Mouse (Mus musculus) liver, embryonic 14.5 days (tissue): Measurements from ENCODE around the gene Usp10. TPM values are rescaled to one million over a fixed set of nuclear protein-coding genes. Genes with fewer than 3 reads are reported as not detected.

ENCODE experiments used
- ATAC-seq: fragments of 200-750 bp; cut with Nextera tagmentation; 2 replicates; pipeline ENCODE4 v1.8.0; 2017; ENCODE audit warnings: moderate number of reproducible peaks, mild to moderate bottlenecking, moderate library complexity; ENCODE audit not compliant: insufficient read depth
- DNase-seq, 3 experiments: peaks; one replicate each; pipeline ENCODE4 v3.0.0-alpha.2; 2012 to 2013; ENCODE audit warnings: low read depth in 3 of 3, low spot score in 3 of 3
- H3K27ac ChIP-seq: fragments of 300-500 bp; sonication (generic); 2 replicates; pipeline ENCODE4 v1.5.1; 2014; ENCODE audit warnings: moderate library complexity, mild to moderate bottlenecking, control low read depth, inconsistent platforms
- H3K27me3 ChIP-seq: fragments of 300-500 bp; sonication (generic); 2 replicates; pipeline ENCODE4 v1.6.1; 2014; ENCODE audit warnings: mild to moderate bottlenecking, low read length, moderate library complexity; ENCODE audit not compliant: control insufficient read depth, insufficient read depth
- H3K36me3 ChIP-seq: fragments of 300-500 bp; sonication (generic); replicated peaks from 2 replicates; pipeline ENCODE4 v1.6.1; 2014; ENCODE audit warnings: low read depth; ENCODE audit not compliant: control insufficient read depth, insufficient read depth
- H3K4me1 ChIP-seq, 2 experiments: fragments of 200-500 bp in 1 of 2; fragments of 300-500 bp in 1 of 2; sonication (generic) in 1 of 2; replicated peaks; 2 replicates each; pipeline ENCODE4 v1.6.1; 2012 to 2014; ENCODE audit warnings: antibody characterized with exemption in 1 of 2, inconsistent platforms in 1 of 2, low read length in 1 of 2; ENCODE audit not compliant: control insufficient read depth in 2 of 2, insufficient read depth in 2 of 2
- H3K4me2 ChIP-seq: fragments of 300-500 bp; sonication (generic); 2 replicates; pipeline ENCODE4 v1.6.1; 2014; ENCODE audit warnings: low read depth, mild to moderate bottlenecking, control low read depth, moderate library complexity
- H3K4me3 ChIP-seq, 2 experiments: fragments of 200-500 bp in 1 of 2; fragments of 300-500 bp in 1 of 2; sonication (generic) in 1 of 2; 2 replicates each; pipeline ENCODE4 v1.5.1; 2012 to 2014; ENCODE audit warnings: low read depth in 2 of 2, low read length in 2 of 2, mild to moderate bottlenecking in 2 of 2, control low read depth in 1 of 2, inconsistent platforms in 1 of 2, moderate library complexity in 1 of 2; ENCODE audit not compliant: insufficient read depth in 1 of 2
- H3K9ac ChIP-seq: fragments of 300-500 bp; sonication (generic); replicated peaks from 2 replicates; pipeline ENCODE4 v1.6.1; 2014; ENCODE audit warnings: mild to moderate bottlenecking, control low read depth, moderate library complexity
- H3K9me3 ChIP-seq: fragments of 300-500 bp; sonication (generic); 2 replicates; pipeline ENCODE4 v1.6.1; 2016; ENCODE audit warnings: low read length, mixed read lengths; ENCODE audit not compliant: control insufficient read depth
- CTCF ChIP-seq: IDR thresholded peaks from 2 replicates; pipeline ENCODE4 v1.5.1; 2016; ENCODE audit warnings: antibody characterized with exemption, low read depth, control low read depth
- EP300 ChIP-seq: IDR thresholded peaks from 2 replicates; pipeline ENCODE4 v1.6.1; 2016; ENCODE audit warnings: antibody characterized with exemption, low read depth
- WGBS: fragments of 180-500 bp; shearing (Covaris S2); extraction: QIAGEN DNeasy Blood & Tissue Kit; methylation state at CpG from one replicate; pipeline ENCODE4 v1.1.7; 2014; ENCODE audit not compliant: insufficient replicate concordance; 5-methylcytosine and 5-hydroxymethylcytosine counted together
- polyA plus RNA-seq, 2 experiments: library from polyadenylated mRNA; depleted of rRNA in 1 of 2; stranded (reverse) in 1 of 2; unstranded in 1 of 2; fragments of >200 nt; fragmentation: Nextera tagmentation in 1 of 2; extraction: Ambion mirVana in 1 of 2; gene quantifications; 2 replicates each; pipeline versions ENCODE4 v1.2.1 to v1.2.3; 2012 to 2014

Usp10 gene
- polyA plus RNA-seq, 2 experiments, result 47.0 to 59.0 TPM

DNA sequence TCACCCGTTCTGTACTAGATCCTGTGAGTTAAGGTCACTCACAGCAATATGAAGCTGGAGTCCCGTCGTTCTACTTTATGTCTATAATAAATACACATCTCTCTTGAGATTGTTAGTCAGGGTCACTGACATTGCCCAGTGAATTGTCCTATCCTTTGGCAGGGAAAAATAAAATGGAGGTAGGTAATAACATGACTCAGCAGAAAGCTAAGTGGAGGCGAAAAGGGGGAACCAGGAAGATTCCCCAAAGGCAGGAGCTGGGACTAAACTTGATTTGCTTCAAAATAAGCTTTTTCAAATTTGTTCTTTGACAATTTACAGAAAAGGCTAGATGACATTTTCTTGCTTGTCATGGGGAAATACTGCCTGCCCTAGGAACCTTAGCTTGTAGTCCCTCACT is 21.2 kb downstream of the Usp10 start:
- Histone ChIP-seq H3K27me3 (no peaks in the 10 kb centered on the region), H3K9me3 (no peaks in the 10 kb centered on the region), H3K36me3 (peaks cover 13% of the 10 kb centered on the region), H3K4me2 (no peak overlapping the region), H3K4me3 (no peak overlapping the region), H3K4me1 (peaks cover 3 to 7% of the 10 kb centered on the region in 2 experiments; a peak in 2 of 4 replicates), H3K27ac (no peak overlapping the region; the same call in 1 of the 2 replicates), H3K9ac (no peak overlapping the region)
- no peak for ATAC-seq
- DNase-seq, result no peak
- TF ChIP-seq CTCF (no peak), EP300 (no peak)
- 77% methylated on average over 4 of the region's 4 CpGs for WGBS

DNA sequence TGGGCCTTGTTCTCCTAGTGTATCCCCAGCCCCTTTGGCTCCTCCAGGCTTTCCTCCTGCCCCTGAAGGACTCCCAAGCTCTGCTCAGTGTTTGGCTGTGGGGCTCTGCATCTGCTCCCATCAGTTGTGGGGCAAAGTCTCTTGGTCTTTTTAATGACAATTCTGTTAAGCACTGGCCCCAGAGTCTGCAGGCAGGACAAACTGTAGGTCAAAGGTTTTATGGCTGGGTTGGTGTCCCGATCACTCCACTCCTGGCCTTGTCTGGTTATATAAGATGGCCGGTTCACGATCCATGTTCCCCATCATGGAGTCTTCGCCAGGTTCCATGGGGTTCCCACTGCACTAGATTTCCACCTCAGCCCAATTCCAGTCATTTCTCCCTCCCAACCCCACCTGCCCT is 23.5 kb downstream of the Usp10 start:
- 92% methylated on average over 4 of the region's 4 CpGs for WGBS
- Histone ChIP-seq H3K36me3 (peaks cover 22% of the 10 kb centered on the region), H3K27me3 (no peaks in the 10 kb centered on the region), H3K4me3 (no peak overlapping the region), H3K27ac (no peak overlapping the region), H3K4me2 (no peak overlapping the region), H3K9ac (no peak overlapping the region), H3K9me3 (no peaks in the 10 kb centered on the region), H3K4me1 (no peaks in the 10 kb centered on the region; a peak in 1 of 4 replicates)
- ATAC-seq (no peak), DNase-seq (no peak)
- no peak for TF ChIP-seq CTCF
- no peak for TF ChIP-seq EP300

DNA sequence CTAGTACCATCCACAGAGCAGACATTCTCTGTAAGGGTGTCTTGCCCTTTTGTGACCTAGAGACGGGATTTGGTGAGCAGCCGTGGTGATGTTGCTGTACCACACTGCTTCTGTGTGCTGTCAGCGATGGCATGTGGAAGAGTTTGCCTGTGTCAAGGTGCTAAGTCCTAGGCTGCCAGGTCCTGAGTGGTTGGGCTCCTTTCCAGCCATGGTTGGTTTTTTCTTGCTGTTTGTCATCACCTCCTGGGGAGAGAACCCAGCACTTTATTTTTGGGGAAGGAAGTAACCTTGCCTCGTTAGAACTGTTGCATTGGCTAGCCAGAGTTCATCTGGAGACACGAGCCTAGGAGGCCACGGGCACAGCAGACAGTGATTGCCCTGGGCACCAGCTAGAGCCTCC is 25.4 kb downstream of the Usp10 start:
- Histone ChIP-seq H3K9me3 (no peaks in the 10 kb centered on the region), H3K4me3 (no peak overlapping the region), H3K4me2 (no peak overlapping the region), H3K36me3 (peaks cover 25% of the 10 kb centered on the region), H3K4me1 (no peaks in the 10 kb centered on the region; a peak in 1 of 4 replicates), H3K27ac (no peak overlapping the region), H3K9ac (no peak overlapping the region), H3K27me3 (no peaks in the 10 kb centered on the region)
- WGBS, result 58% methylated on average over 6 of the region's 6 CpGs
- no peak for ATAC-seq
- DNase-seq, result no peak
- no peak for TF ChIP-seq CTCF
- TF ChIP-seq EP300, result no peak

DNA sequence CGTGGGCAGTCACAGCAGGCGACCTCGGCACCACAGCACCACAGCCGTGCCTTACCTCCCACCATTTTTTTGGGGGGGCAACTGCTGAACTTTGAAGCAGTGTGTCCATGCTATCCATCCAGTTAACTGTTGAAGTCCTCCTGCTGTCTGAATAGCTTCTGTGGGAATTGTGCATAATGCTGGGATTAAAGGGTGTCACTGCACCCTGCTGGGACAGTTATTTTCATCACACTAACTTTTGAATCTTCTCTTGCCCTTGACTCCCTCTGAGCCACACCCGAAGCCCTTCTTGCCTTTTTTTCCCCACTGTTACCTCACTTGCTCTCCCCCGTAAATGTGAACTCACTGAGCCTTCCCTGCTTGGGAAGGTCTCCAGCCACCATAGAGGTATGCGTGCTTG is 28.3 kb downstream of the Usp10 start:
- no peak for TF ChIP-seq EP300
- DNase-seq, result no peak
- no peaks in the 10 kb centered on the region for H3K27me3 ChIP-seq
- no peaks in the 10 kb centered on the region; a peak in 1 of 4 replicates for H3K4me1 ChIP-seq
- no peak overlapping the region for H3K27ac ChIP-seq
- H3K9me3 ChIP-seq, result no peaks in the 10 kb centered on the region
- H3K9ac ChIP-seq, result no peak overlapping the region
- H3K4me3 ChIP-seq, result no peak overlapping the region
- ATAC-seq, result no peak
- no peak overlapping the region for H3K4me2 ChIP-seq
- WGBS, result 81% methylated on average over 7 of the region's 7 CpGs
- H3K36me3 ChIP-seq, result peaks cover 37% of the 10 kb centered on the region

DNA sequence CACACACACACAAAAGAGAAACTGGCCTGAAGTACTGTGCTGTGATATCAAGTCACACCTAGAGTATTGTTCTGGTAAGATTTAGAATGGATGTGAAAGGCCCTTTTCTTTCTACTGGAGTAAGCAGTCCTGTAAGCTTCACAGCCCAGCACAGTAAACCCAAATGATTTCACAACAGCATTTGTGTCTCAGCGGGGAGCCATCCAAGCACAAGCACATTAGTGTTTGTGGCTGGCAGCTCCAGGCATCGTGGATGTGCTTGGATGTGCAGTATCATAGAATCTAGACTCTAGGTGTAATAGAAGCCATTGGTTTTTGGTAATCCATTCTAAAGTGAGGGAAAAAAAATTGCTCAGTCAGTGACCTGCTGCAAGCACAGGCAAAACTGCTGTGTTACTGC is 29.2 kb downstream of the Usp10 start:
- H3K4me3 ChIP-seq, result no peak overlapping the region
- no peak overlapping the region for H3K9ac ChIP-seq
- H3K9me3 ChIP-seq, result no peaks in the 10 kb centered on the region
- H3K27me3 ChIP-seq, result no peaks in the 10 kb centered on the region
- no peaks in the 10 kb centered on the region for H3K4me1 ChIP-seq
- DNase-seq (no peak), ATAC-seq (no peak)
- WGBS, result 77% methylated on average over 2 of the region's 2 CpGs
- no peak overlapping the region for H3K27ac ChIP-seq
- TF ChIP-seq EP300, result no peak
- no peak for TF ChIP-seq CTCF
- no peak overlapping the region for H3K4me2 ChIP-seq
- peaks cover 45% of the 10 kb centered on the region for H3K36me3 ChIP-seq
